Mouse (Mus musculus) G1E (cell line): Measurements from ENCODE around the gene Itgb5.

Experiments
- CTCF ChIP-seq: IDR thresholded peaks from 2 replicates; pipeline ENCODE4 v1.5.1; 2012; ENCODE audit warnings: low read depth, low read length, inconsistent platforms, mixed read lengths
- GATA1 ChIP-seq: IDR thresholded peaks from 2 replicates; pipeline ENCODE4 v1.6.1; 2012; ENCODE audit warnings: borderline replicate concordance, low read length, inconsistent platforms, mixed read lengths
- POLR2AphosphoS5 ChIP-seq: IDR thresholded peaks from 2 replicates; pipeline ENCODE4 v1.6.1; 2012; ENCODE audit warnings: low read depth, low read length, inconsistent platforms; ENCODE audit not compliant: insufficient replicate concordance

DNA sequence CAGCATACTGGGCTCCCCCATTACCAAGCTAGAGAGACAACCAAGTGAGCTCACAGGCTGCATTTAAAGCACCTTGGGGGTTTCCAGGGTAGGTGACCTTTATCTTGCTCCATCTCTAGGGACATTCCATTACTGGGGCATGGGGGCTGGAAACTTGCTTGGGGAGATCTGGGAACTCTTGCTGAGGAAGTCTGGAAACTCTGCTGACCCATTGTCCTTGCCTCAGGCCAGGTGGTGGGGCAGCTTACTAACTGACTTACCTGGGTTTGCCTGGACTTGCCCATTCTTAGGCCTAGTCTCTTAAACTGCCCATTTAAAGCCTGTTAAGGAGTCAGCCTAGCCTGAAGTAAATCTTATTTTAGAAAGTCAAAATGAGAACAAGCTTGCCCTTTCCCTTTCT lies 23.8 kb downstream of the Itgb5 start:
- TF ChIP-seq GATA1 (no peak), CTCF (no peak), POLR2AphosphoS5 (no peak)
